Mouse (Mus musculus): Measurements from ENCODE around the gene Heatr9.

DNA sequence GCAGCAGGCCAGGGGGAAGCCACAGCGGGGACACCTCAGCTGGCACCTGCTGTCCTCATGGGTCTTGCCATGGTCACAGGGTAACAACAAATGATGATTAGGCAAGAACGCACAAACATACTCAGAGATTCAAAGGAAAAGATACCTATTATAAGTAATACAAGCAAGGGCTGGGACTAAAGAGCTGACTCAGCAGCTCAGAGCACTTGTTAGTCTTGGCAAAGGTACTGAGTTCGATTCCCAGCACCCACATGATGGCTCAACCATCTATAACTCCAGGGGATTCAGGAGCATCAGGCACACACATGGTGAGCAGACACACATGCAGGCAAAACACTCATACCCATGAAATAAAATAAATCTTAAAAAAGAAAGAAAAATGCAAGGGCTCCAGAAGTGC, 19.4 kb upstream of the Heatr9 start:
- TF ChIP-seq CTCF (IDR thresholded peaks at IDR 0.05; ENCODE audit: low read depth) (no peak), EP300 (IDR thresholded peaks at IDR 0.05; ENCODE audit: low read depth) (no peak)

Data from heart, postnatal 0 days (tissue).